Mouse (Mus musculus) hematopoietic multipotent progenitor cell, adult 10-12 weeks (in vitro differentiated cells): ENCODE measurements around the gene Sp100. TPM values are rescaled to one million over a fixed set of nuclear protein-coding genes. Genes with fewer than 3 reads are reported as not detected.

Experiments used
- polyA plus RNA-seq: library from polyadenylated mRNA; stranded (reverse); fragments of >175 nt; gene quantifications from 2 replicates; pipeline ENCODE4 v1.2.3, GENCODE M21; 2012; ENCODE audit warnings: low replicate concordance

Sp100 gene
- polyA plus RNA-seq: 33.9 and 113 TPM in 2 replicates

DNA sequence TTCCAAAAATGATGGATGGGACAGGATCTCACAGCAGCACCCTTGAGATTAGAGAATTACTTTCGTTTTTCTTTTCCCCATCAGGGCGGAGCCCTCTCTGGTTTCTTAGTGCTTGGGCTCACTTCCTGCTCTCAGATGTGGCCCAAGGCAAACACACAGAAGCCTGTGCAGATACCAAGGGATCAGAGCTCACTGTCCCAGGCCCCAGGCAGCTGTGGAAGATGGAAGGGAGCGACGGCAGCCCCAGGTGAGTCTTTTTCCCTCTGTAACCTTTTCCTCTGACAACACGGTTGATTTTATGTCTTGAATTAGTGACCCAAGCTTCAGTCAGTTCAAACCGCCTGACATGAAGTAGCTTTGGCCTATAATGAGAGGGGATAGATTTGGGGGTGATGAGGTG, at the start of gene Sp100:
Gene Sp100 (plus strand): TSS at position 108 of the 400 bp plus-strand sequence.

DNA sequence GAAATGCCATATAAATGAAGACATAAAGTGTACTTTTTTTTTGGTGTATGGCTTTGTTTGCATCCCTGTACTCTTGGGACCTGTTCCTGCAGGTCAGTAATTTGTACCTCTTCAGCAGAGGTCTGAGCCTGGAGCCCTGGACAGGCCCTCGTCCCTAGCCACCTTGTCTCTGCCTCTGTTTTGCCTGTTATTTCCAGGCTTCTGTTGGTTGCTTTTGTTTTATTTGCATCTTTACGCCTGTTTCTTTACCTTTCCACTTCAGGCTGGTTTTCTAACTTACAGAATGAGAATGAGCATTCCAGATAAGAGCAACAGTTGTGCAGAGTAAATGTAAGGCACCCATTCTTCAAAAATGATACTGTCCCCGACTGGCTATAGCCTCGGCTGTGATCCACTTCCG, 49.7 kb upstream of the Sp100 start, which contains the start of gene Sp140:
Gene Sp140 (plus strand): TSS at position 301 of the 400 bp plus-strand sequence.

Other genes starting within 250 kb of the Sp100 start
- not detected in 2 replicates for gene G530012D18Rik, start 74.3 kb upstream of the Sp100 start, polyA plus RNA-seq
- 19.7 and 63.3 TPM in 2 replicates for gene Sp110, start 51.2 kb upstream of the Sp100 start, polyA plus RNA-seq
- 19.4 and 30.8 TPM in 2 replicates for gene Sp140, start 49.6 kb upstream of the Sp100 start, polyA plus RNA-seq
- 13.9 and 66.2 TPM in 2 replicates for gene A630001G21Rik, start 128.7 kb downstream of the Sp100 start, polyA plus RNA-seq
- gene Cab39, start 143.5 kb downstream of the Sp100 start, polyA plus RNA-seq: 25.9 and 47.1 TPM in 2 replicates
- gene Itm2c, start 244.3 kb downstream of the Sp100 start, polyA plus RNA-seq: 109 and 112 TPM in 2 replicates